Mouse (Mus musculus): Measurements from ENCODE around the gene B230118H07Rik. TPM values are rescaled to one million over a fixed set of nuclear protein-coding genes. Genes with fewer than 3 reads are reported as not detected.

Gene B230118H07Rik
- polyA plus RNA-seq, 1 experiment = not detected

DNA sequence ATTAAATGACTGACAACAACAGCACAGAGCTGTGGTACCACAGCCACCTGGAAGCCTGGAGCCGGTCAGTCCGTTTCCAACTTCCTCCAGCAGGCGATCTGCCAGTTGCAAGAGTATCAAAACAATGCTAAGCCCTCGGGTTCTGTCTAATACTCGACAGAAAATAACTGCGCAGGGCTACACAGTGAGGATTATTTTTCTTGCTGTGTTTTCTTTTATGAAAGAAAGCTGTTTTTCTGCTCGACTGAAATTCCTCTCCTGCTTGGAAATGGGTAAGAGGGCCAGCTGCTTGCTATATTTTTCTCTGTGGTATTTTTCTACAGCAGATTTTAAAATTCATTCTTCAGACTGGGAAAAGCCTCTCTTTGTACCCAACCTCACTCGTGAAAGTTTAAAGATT, 48.6 kb downstream of the B230118H07Rik start:
- Histone ChIP-seq H3K4me3 (ENCODE audit: insufficient read depth, low read depth, low read length) (no peak overlapping the region), H3K27ac (ENCODE audit: insufficient read depth, low read depth, low read length) (peak overlapping the region; percentile 29; the same call in 1 of the 2 replicates), H3K4me1 (ENCODE audit: control insufficient read depth, insufficient read depth, low read length) (no peaks in the 10 kb centered on the region)
- 48% methylated on average over 8 of the region's 8 CpGs for WGBS
- TF ChIP-seq CTCF (IDR thresholded peaks at IDR 0.05; ENCODE audit: insufficient read depth, low read depth, low read length) (no peak), POLR2A (IDR thresholded peaks at IDR 0.05; ENCODE audit: insufficient read depth, low read depth, low read length) (no peak)

GRCm38 (mm10) chr2:101598190-101599181, 50.8 kb downstream of the B230118H07Rik start:
- H3K4me1 ChIP-seq (ENCODE audit: control insufficient read depth, insufficient read depth, low read length) = no peaks in the 10 kb centered on the region
- H3K4me3 ChIP-seq (ENCODE audit: insufficient read depth, low read depth, low read length) = no peak overlapping the region
- WGBS = 64% methylated on average over 13 of the region's 13 CpGs
- TF ChIP-seq CTCF (IDR thresholded peaks at IDR 0.05; ENCODE audit: insufficient read depth, low read depth, low read length) (no peak), POLR2A (IDR thresholded peaks at IDR 0.05; ENCODE audit: insufficient read depth, low read depth, low read length) (no peak)
- no peak overlapping the region for H3K27ac ChIP-seq (ENCODE audit: insufficient read depth, low read depth, low read length)

DNA sequence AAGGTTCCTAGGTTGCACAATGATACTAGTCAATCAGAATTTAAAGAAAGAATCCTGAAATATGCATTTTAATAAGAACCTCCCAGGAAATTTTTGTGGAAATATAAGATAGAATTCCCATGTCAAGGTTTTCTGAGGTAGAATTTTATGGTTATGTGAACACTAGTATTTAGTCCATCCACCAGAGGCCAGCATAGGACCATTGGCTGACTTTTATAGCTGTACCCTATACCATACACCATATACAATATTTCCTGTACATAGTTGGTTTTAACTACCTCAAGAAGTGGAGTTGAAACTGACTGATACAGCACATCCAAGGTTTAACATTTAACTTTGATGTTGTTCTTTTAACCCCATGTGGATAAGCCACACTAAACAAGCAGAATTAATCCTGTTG, 52.1 kb downstream of the B230118H07Rik start:
- no peak for TF ChIP-seq CTCF (IDR thresholded peaks at IDR 0.05; ENCODE audit: insufficient read depth, low read depth, low read length)
- TF ChIP-seq POLR2A (IDR thresholded peaks at IDR 0.05; ENCODE audit: insufficient read depth, low read depth, low read length) = no peak
- Histone ChIP-seq H3K27ac (ENCODE audit: insufficient read depth, low read depth, low read length) (no peak overlapping the region), H3K4me1 (ENCODE audit: control insufficient read depth, insufficient read depth, low read length) (no peaks in the 10 kb centered on the region), H3K4me3 (ENCODE audit: insufficient read depth, low read depth, low read length) (no peak overlapping the region)

DNA sequence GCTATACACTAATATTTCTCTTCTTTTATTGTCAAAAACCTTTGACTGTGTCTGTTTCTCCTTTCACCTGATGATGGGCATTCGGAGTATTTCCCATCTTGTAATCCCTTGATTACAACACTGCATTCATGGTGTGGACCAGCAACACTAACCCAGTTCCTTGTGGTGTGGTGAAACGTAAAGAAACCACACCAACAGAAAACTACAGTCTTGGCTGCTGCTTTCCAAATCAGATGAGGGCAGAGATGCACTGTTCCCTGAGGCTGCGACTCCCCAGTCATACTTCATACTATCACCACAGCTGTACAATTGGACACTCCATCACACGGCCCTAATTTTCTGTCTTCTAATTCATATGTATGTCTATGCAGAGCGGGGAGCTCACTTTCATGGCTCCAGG, 54.7 kb downstream of the B230118H07Rik start:
- TF ChIP-seq CTCF (IDR thresholded peaks at IDR 0.05; ENCODE audit: insufficient read depth, low read depth, low read length) (no peak), POLR2A (IDR thresholded peaks at IDR 0.05; ENCODE audit: insufficient read depth, low read depth, low read length) (no peak)
- no peak overlapping the region for H3K27ac ChIP-seq (ENCODE audit: insufficient read depth, low read depth, low read length)
- H3K4me3 ChIP-seq (ENCODE audit: insufficient read depth, low read depth, low read length) = no peak overlapping the region
- WGBS = 91% methylated on average over 5 of the region's 5 CpGs
- H3K4me1 ChIP-seq (ENCODE audit: control insufficient read depth, insufficient read depth, low read length) = no peaks in the 10 kb centered on the region

GRCm38 (mm10) chr2:101592886-101593285, 56.4 kb downstream of the B230118H07Rik start:
- Histone ChIP-seq H3K27ac (ENCODE audit: insufficient read depth, low read depth, low read length) (no peak overlapping the region), H3K4me1 (ENCODE audit: control insufficient read depth, insufficient read depth, low read length) (no peaks in the 10 kb centered on the region), H3K4me3 (ENCODE audit: insufficient read depth, low read depth, low read length) (no peak overlapping the region)
- TF ChIP-seq CTCF (IDR thresholded peaks at IDR 0.05; ENCODE audit: insufficient read depth, low read depth, low read length) (no peak), POLR2A (IDR thresholded peaks at IDR 0.05; ENCODE audit: insufficient read depth, low read depth, low read length) (no peak)
- 66% methylated on average over 8 of the region's 8 CpGs for WGBS

- TF ChIP-seq POLR2A (IDR thresholded peaks at IDR 0.05; ENCODE audit: insufficient read depth, low read depth, low read length) (no peak), CTCF (IDR thresholded peaks at IDR 0.05; ENCODE audit: insufficient read depth, low read depth, low read length) (no peak)
- no peaks in the 10 kb centered on the region for H3K4me1 ChIP-seq (ENCODE audit: control insufficient read depth, insufficient read depth, low read length)
- WGBS = 54% methylated on average over 10 of the region's 10 CpGs
- no peak overlapping the region for H3K27ac ChIP-seq (ENCODE audit: insufficient read depth, low read depth, low read length)
- H3K4me3 ChIP-seq (ENCODE audit: insufficient read depth, low read depth, low read length) = no peak overlapping the region
Measured at GRCm38 (mm10) chr2:101592023-101592841, 57.1 kb downstream of the B230118H07Rik start.

- Histone ChIP-seq H3K27ac (ENCODE audit: insufficient read depth, low read depth, low read length) (no peak overlapping the region), H3K4me3 (ENCODE audit: insufficient read depth, low read depth, low read length) (no peak overlapping the region), H3K4me1 (ENCODE audit: control insufficient read depth, insufficient read depth, low read length) (no peaks in the 10 kb centered on the region)
- 83% methylated on average over 8 of the region's 8 CpGs for WGBS
- TF ChIP-seq POLR2A (IDR thresholded peaks at IDR 0.05; ENCODE audit: insufficient read depth, low read depth, low read length) (no peak), CTCF (IDR thresholded peaks at IDR 0.05; ENCODE audit: insufficient read depth, low read depth, low read length) (no peak)
Measured at GRCm38 (mm10) chr2:101591356-101591755, 58.0 kb downstream of the B230118H07Rik start.

GRCm38 (mm10) chr2:101581418-101581817, 67.9 kb downstream of the B230118H07Rik start:
- Histone ChIP-seq H3K4me1 (ENCODE audit: control insufficient read depth, insufficient read depth, low read length) (no peaks in the 10 kb centered on the region), H3K27ac (ENCODE audit: insufficient read depth, low read depth, low read length) (no peak overlapping the region), H3K4me3 (ENCODE audit: insufficient read depth, low read depth, low read length) (no peak overlapping the region)
- no peak for TF ChIP-seq CTCF (IDR thresholded peaks at IDR 0.05; ENCODE audit: insufficient read depth, low read depth, low read length)
- TF ChIP-seq POLR2A (IDR thresholded peaks at IDR 0.05; ENCODE audit: insufficient read depth, low read depth, low read length) = no peak
- WGBS = 85% methylated on average over 3 of the region's 3 CpGs

GRCm38 (mm10) chr2:101580977-101581376, 68.4 kb downstream of the B230118H07Rik start:
- H3K27ac ChIP-seq (ENCODE audit: insufficient read depth, low read depth, low read length) = no peak overlapping the region
- no peaks in the 10 kb centered on the region for H3K4me1 ChIP-seq (ENCODE audit: control insufficient read depth, insufficient read depth, low read length)
- no peak for TF ChIP-seq CTCF (IDR thresholded peaks at IDR 0.05; ENCODE audit: insufficient read depth, low read depth, low read length)
- no peak for TF ChIP-seq POLR2A (IDR thresholded peaks at IDR 0.05; ENCODE audit: insufficient read depth, low read depth, low read length)
- H3K4me3 ChIP-seq (ENCODE audit: insufficient read depth, low read depth, low read length) = no peak overlapping the region
- WGBS = 81% methylated on average over 3 of the region's 3 CpGs
